Mouse (Mus musculus): ENCODE results near the gene Nip7. TPM values are rescaled to one million over a fixed set of nuclear protein-coding genes. Genes with fewer than 3 reads are reported as not detected.
"Not testable (repeated sequence)": the region's sequence is repeated elsewhere in the genome, so short reads cannot be mapped to it uniquely, and the experiment has no call there.

Gene Nip7
- polyA plus RNA-seq, 1 experiment, result 130 TPM

GRCm38 (mm10) chr8:107096366-107097036 lies 39.8 kb downstream of the Nip7 start, which contains the start of gene Terf2:
Gene Terf2, minus strand, starts transcription at chr8:107096547.
- H3K36me3 ChIP-seq (ENCODE audit: control insufficient read depth, insufficient read depth, low read length, poor library complexity, severe bottlenecking), result peaks cover 26% of the 10 kb centered on the region
- H3K9ac ChIP-seq (ENCODE audit: low read depth, poor library complexity, severe bottlenecking), result peak within 1 kb of the TSS; percentile 99
- no peaks in the 10 kb centered on the region for H3K27me3 ChIP-seq (ENCODE audit: control insufficient read depth, insufficient read depth, low read length, poor library complexity, severe bottlenecking)
- H3K9me3 ChIP-seq (replicated peaks; ENCODE audit: control insufficient read depth, insufficient read depth, low read length, poor library complexity, severe bottlenecking), result no peaks in the 10 kb centered on the region
- peak within 1 kb of the TSS; percentile 70 for H3K27ac ChIP-seq (ENCODE audit: insufficient read depth, low read length)
- no peaks in the 10 kb centered on the region for H3K4me1 ChIP-seq (ENCODE audit: control insufficient read depth, insufficient read depth, low read length)
- TF ChIP-seq CTCF (IDR thresholded peaks at IDR 0.05; ENCODE audit: low read depth, low read length) (no peak), POLR2A (IDR thresholded peaks at IDR 0.05; ENCODE audit: insufficient read depth, low read length) (no peak), EP300 (IDR thresholded peaks at IDR 0.05; ENCODE audit: insufficient read depth, low read depth, low read length) (no peak)
- peak within 1 kb of the TSS; percentile 96 for H3K4me3 ChIP-seq (ENCODE audit: low read depth, low read length)

- Histone ChIP-seq H3K4me1 (ENCODE audit: control insufficient read depth, insufficient read depth, low read length) (no peaks in the 10 kb centered on the region), H3K27me3 (ENCODE audit: control insufficient read depth, insufficient read depth, low read length, poor library complexity, severe bottlenecking) (no peaks in the 10 kb centered on the region), H3K4me3 (ENCODE audit: low read depth, low read length) (no peak overlapping the region), H3K9ac (ENCODE audit: low read depth, poor library complexity, severe bottlenecking) (no peak overlapping the region), H3K9me3 (replicated peaks; ENCODE audit: control insufficient read depth, insufficient read depth, low read length, poor library complexity, severe bottlenecking) (no peaks in the 10 kb centered on the region), H3K27ac (ENCODE audit: insufficient read depth, low read length) (no peak overlapping the region), H3K36me3 (ENCODE audit: control insufficient read depth, insufficient read depth, low read length, poor library complexity, severe bottlenecking) (no peaks in the 10 kb centered on the region)
- TF ChIP-seq POLR2A (IDR thresholded peaks at IDR 0.05; ENCODE audit: insufficient read depth, low read length) (no peak), CTCF (IDR thresholded peaks at IDR 0.05; ENCODE audit: low read depth, low read length) (no peak), EP300 (IDR thresholded peaks at IDR 0.05; ENCODE audit: insufficient read depth, low read depth, low read length) (no peak)
Observed at GRCm38 (mm10) chr8:107100635-107101034, 44.0 kb downstream of the Nip7 start.

GRCm38 (mm10) chr8:107104547-107104946 lies 47.9 kb downstream of the Nip7 start:
- no peaks in the 10 kb centered on the region for H3K36me3 ChIP-seq (ENCODE audit: control insufficient read depth, insufficient read depth, low read length, poor library complexity, severe bottlenecking)
- H3K9ac ChIP-seq (ENCODE audit: low read depth, poor library complexity, severe bottlenecking), result no peak overlapping the region
- TF ChIP-seq CTCF (IDR thresholded peaks at IDR 0.05; ENCODE audit: low read depth, low read length) (peak; percentile 90), POLR2A (IDR thresholded peaks at IDR 0.05; ENCODE audit: insufficient read depth, low read length) (no peak), EP300 (IDR thresholded peaks at IDR 0.05; ENCODE audit: insufficient read depth, low read depth, low read length) (no peak)

GRCm38 (mm10) chr8:107108089-107108488 lies 51.4 kb downstream of the Nip7 start:
- not testable (repeated sequence) for H3K9me3 ChIP-seq (replicated peaks; ENCODE audit: control insufficient read depth, insufficient read depth, low read length, poor library complexity, severe bottlenecking); H3K36me3 ChIP-seq (ENCODE audit: control insufficient read depth, insufficient read depth, low read length, poor library complexity, severe bottlenecking); H3K4me1 ChIP-seq (ENCODE audit: control insufficient read depth, insufficient read depth, low read length); H3K27me3 ChIP-seq (ENCODE audit: control insufficient read depth, insufficient read depth, low read length, poor library complexity, severe bottlenecking); H3K27ac ChIP-seq (ENCODE audit: insufficient read depth, low read length)
- H3K9ac ChIP-seq (ENCODE audit: low read depth, poor library complexity, severe bottlenecking), result peak overlapping the region; percentile 6; the same call in 1 of the 2 replicates
- peak overlapping the region; percentile 42 for H3K4me3 ChIP-seq (ENCODE audit: low read depth, low read length)

More at GRCm38 (mm10) chr8:107104547-107104946, 47.9 kb downstream of the Nip7 start:
- H3K27me3 ChIP-seq (ENCODE audit: control insufficient read depth, insufficient read depth, low read length, poor library complexity, severe bottlenecking), result no peaks in the 10 kb centered on the region
- H3K4me3 ChIP-seq (ENCODE audit: low read depth, low read length), result no peak overlapping the region
- no peaks in the 10 kb centered on the region for H3K4me1 ChIP-seq (ENCODE audit: control insufficient read depth, insufficient read depth, low read length)
- no peak overlapping the region for H3K27ac ChIP-seq (ENCODE audit: insufficient read depth, low read length)
- no peaks in the 10 kb centered on the region for H3K9me3 ChIP-seq (replicated peaks; ENCODE audit: control insufficient read depth, insufficient read depth, low read length, poor library complexity, severe bottlenecking)

- peak overlapping the region; percentile 66 for H3K4me3 ChIP-seq (ENCODE audit: low read depth, low read length)
- H3K4me1 ChIP-seq (ENCODE audit: control insufficient read depth, insufficient read depth, low read length), result no peaks in the 10 kb centered on the region
- no peaks in the 10 kb centered on the region for H3K36me3 ChIP-seq (ENCODE audit: control insufficient read depth, insufficient read depth, low read length, poor library complexity, severe bottlenecking)
- H3K9me3 ChIP-seq (replicated peaks; ENCODE audit: control insufficient read depth, insufficient read depth, low read length, poor library complexity, severe bottlenecking), result no peaks in the 10 kb centered on the region
- H3K27me3 ChIP-seq (ENCODE audit: control insufficient read depth, insufficient read depth, low read length, poor library complexity, severe bottlenecking), result no peaks in the 10 kb centered on the region
- peak overlapping the region; percentile 79 for H3K27ac ChIP-seq (ENCODE audit: insufficient read depth, low read length)
- no peak for TF ChIP-seq CTCF (IDR thresholded peaks at IDR 0.05; ENCODE audit: low read depth, low read length)
- peak; percentile 95 for TF ChIP-seq EP300 (IDR thresholded peaks at IDR 0.05; ENCODE audit: insufficient read depth, low read depth, low read length)
- H3K9ac ChIP-seq (ENCODE audit: low read depth, poor library complexity, severe bottlenecking), result peak overlapping the region; percentile 5
Observed at GRCm38 (mm10) chr8:107108978-107109720, 52.5 kb downstream of the Nip7 start.

- Histone ChIP-seq H3K27me3 (ENCODE audit: control insufficient read depth, insufficient read depth, low read length, poor library complexity, severe bottlenecking) (no peaks in the 10 kb centered on the region), H3K4me1 (ENCODE audit: control insufficient read depth, insufficient read depth, low read length) (peaks cover 4% of the 10 kb centered on the region)
- no peak for TF ChIP-seq CTCF (IDR thresholded peaks at IDR 0.05; ENCODE audit: low read depth, low read length)
- no peak for TF ChIP-seq POLR2A (IDR thresholded peaks at IDR 0.05; ENCODE audit: insufficient read depth, low read length)
- TF ChIP-seq EP300 (IDR thresholded peaks at IDR 0.05; ENCODE audit: insufficient read depth, low read depth, low read length), result no peak
Observed at GRCm38 (mm10) chr8:107109816-107110435, 53.2 kb downstream of the Nip7 start.

More at GRCm38 (mm10) chr8:107109816-107110435, 53.2 kb downstream of the Nip7 start:
- H3K9me3 ChIP-seq (replicated peaks; ENCODE audit: control insufficient read depth, insufficient read depth, low read length, poor library complexity, severe bottlenecking), result no peaks in the 10 kb centered on the region
- H3K9ac ChIP-seq (ENCODE audit: low read depth, poor library complexity, severe bottlenecking), result no peak overlapping the region
- H3K4me3 ChIP-seq (ENCODE audit: low read depth, low read length), result no peak overlapping the region
- H3K36me3 ChIP-seq (ENCODE audit: control insufficient read depth, insufficient read depth, low read length, poor library complexity, severe bottlenecking), result no peaks in the 10 kb centered on the region
- H3K27ac ChIP-seq (ENCODE audit: insufficient read depth, low read length), result peak overlapping the region; percentile 51; the same call in 1 of the 2 replicates

Other genes starting within 250 kb of the Nip7 start
- 0.18 and 0.46 TPM in 2 replicates for gene Has3, start 186.6 kb upstream of the Nip7 start, polyA plus RNA-seq (2011; ENCODE audit: insufficient read depth, insufficient read length, low read depth, missing spikeins)
- 109 and 113 TPM in 2 replicates for gene Utp4, start 163.2 kb upstream of the Nip7 start, polyA plus RNA-seq (2011; ENCODE audit: insufficient read depth, insufficient read length, low read depth, missing spikeins)
- 21.9 and 26.5 TPM in 2 replicates for gene Sntb2, start 121.1 kb upstream of the Nip7 start, polyA plus RNA-seq (2011; ENCODE audit: insufficient read depth, insufficient read length, low read depth, missing spikeins)
- 27.4 and 28.1 TPM in 2 replicates for gene Vps4a, start 25.7 kb upstream of the Nip7 start, polyA plus RNA-seq (2011; ENCODE audit: insufficient read depth, insufficient read length, low read depth, missing spikeins)
- 3.3 and 5.7 TPM in 2 replicates for gene Pdf, start 8.3 kb upstream of the Nip7 start, polyA plus RNA-seq (2011; ENCODE audit: insufficient read depth, insufficient read length, low read depth, missing spikeins)
- 20.0 and 21.4 TPM in 2 replicates for gene Cog8, start 188 bp upstream of the Nip7 start, polyA plus RNA-seq (2011; ENCODE audit: insufficient read depth, insufficient read length, low read depth, missing spikeins)
- gene Tmed6, start 8.8 kb downstream of the Nip7 start, polyA plus RNA-seq (2011; ENCODE audit: insufficient read depth, insufficient read length, low read depth, missing spikeins), result not detected in 2 replicates
- gene Terf2, start 39.7 kb downstream of the Nip7 start, polyA plus RNA-seq (2011; ENCODE audit: insufficient read depth, insufficient read length, low read depth, missing spikeins), result 40.8 and 48.6 TPM in 2 replicates
- gene Cyb5b, start 93.8 kb downstream of the Nip7 start, polyA plus RNA-seq (2011; ENCODE audit: insufficient read depth, insufficient read length, low read depth, missing spikeins), result 102 and 105 TPM in 2 replicates
- 53.6 and 65.0 TPM in 2 replicates for gene Nfat5, start 236.6 kb downstream of the Nip7 start, polyA plus RNA-seq (2011; ENCODE audit: insufficient read depth, insufficient read length, low read depth, missing spikeins)